Mouse (Mus musculus) monocyte, adult 2 months (primary cell): ENCODE data around the gene Antxrl.

ENCODE experiments used
- DNase-seq, 2 experiments: peaks; one replicate each; pipeline ENCODE4 v3.0.0; 2022; ENCODE audit warnings: low spot score in 2 of 2, low read depth in 1 of 2

Gene Antxrl

DNA sequence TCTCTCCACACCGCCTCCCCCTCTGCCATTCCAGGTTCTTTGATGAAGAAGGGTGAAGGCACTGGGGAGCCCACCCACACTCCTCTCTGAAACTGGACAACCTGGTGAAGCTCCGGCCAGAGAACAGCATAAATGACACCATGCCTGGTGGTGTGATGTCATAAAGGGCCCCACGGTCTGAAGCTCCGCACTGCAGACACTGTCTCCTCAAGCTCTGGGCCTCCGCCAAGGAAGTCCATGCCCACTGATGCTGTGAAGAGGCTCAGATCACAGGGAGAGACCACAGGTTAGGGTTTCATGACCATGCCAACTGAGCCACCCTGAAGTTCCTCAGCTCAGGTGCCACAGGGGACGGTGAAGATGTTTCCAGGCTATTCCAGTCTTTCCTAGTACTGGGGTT is at the start of gene Antxrl:
Gene Antxrl (plus strand): TSS at position 192 of the 400 bp plus-strand sequence.
- DNase-seq: no peak

- no peak for DNase-seq
These were observed 37.4 kb upstream of the Antxrl start, which contains the start of gene Gm30083 for GRCm38 (mm10) chr14:34015063-34015462. Gm30083 (minus strand) TSS chr14:34015182.

GRCm38 (mm10) chr14:34016381-34016780 is 36.1 kb upstream of the Antxrl start, which contains the start of gene Gm5460:
Gm5460 (plus strand) TSS chr14:34016758.
- DNase-seq: no peak

GRCm38 (mm10) chr14:34016938-34017337 is 35.6 kb upstream of the Antxrl start:
- no peak for DNase-seq

- no peak for DNase-seq
These were observed 25.8 kb upstream of the Antxrl start for GRCm38 (mm10) chr14:34026710-34027109.

GRCm38 (mm10) chr14:34033841-34034610 is 18.5 kb upstream of the Antxrl start:
- no peak for DNase-seq

DNA sequence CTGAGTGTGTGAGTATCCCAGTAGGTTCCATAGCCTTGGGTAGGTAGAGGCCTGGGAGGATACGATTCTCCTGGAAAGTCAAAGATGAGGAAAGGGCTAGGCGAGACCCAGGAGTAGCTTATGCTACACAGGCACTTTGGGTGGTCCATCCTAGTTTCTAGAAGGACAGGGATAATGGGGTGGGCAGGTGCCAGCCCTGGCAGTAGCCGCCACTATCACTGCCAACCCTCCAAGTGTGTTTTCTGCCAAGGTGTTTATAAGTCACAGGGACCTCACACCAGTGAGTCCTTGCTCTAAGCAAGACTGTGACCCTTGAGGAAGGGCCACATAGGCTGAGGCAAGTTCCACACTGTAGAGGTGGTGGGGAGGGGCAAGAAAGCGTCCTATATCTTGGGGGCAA is 11.3 kb upstream of the Antxrl start:
- DNase-seq: no peak

- no peak for DNase-seq
These were observed 9.2 kb upstream of the Antxrl start for GRCm38 (mm10) chr14:34043341-34043740.

- no peak for DNase-seq
These were observed 2.3 kb upstream of the Antxrl start for GRCm38 (mm10) chr14:34050101-34050779.

GRCm38 (mm10) chr14:34071665-34072064 is 19.2 kb downstream of the Antxrl start:
- DNase-seq: no peak

DNA sequence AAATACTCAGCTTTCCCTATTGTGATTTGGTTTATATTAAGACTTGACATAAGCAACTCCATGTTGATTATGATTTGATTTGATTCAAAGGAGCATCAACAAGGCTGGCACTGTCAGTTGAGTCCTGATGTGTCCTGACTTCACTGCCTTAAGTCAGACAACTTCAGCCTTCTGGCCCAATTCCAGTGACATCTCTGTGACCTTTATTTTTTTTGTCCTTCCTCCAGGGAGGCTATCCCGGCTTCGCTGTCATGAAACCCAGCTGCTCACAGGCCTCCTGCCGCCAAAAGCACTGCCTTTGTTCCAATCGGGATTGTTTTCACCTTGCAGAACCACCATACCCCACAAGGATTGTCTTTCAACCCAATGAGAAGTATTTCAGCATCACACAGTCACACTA is 22.8 kb downstream of the Antxrl start:
- no peak for DNase-seq

- no peak for DNase-seq
These were observed 24.7 kb downstream of the Antxrl start for GRCm38 (mm10) chr14:34077222-34077621.

DNA sequence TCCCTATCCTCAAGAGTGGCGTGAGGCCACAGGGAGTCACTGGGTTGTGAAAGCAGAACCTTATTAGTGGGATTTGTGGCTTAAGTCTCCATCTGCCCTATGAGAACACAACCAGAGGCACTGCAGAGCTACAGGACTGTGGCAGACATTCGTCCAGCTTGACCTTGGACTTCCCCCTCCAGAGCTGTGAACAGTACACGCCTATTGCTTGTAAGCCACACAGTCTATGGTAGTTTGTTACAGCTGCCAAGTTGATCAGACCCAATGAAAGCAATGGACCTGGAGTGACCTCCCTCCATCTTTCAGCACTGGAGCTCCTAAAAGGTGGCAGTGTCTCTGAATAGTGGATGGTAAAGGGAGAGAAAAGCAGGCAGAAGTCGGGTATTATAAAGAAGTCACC is 25.8 kb downstream of the Antxrl start:
- DNase-seq: no peak

DNA sequence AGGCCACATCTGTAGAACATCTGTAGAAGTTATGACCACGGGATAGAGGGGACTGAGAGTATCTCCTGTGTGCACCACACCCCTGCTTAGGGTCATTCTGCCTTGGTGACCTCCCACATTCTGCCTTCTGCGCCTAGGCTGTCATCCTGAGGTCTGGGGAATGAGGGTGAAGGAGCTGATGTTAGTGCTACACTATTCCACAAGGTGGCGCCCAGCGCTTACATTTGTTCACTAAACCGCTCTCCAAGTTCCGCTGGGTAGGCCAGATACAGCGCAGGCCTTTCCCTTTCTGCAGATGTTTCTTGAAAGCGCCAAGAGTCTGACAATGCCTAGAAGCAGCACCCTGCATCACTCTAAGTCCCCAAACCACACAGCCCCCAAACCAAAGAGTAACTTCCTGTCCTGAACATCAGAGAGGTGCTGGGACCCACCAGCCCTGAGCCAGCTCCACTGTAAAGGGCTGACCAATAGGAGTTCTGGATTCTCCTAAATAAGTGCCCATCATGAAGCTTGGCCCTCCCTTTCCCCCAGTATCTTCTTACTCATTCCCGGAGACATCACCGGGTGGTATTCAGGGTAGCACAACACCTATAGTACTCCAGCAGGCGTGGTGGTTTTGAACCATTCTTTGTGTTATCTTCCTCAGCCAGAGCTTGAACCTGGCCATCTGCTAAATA is 28.0 kb downstream of the Antxrl start:
- DNase-seq: peak in 1 of 2 experiments; percentile 14

DNA sequence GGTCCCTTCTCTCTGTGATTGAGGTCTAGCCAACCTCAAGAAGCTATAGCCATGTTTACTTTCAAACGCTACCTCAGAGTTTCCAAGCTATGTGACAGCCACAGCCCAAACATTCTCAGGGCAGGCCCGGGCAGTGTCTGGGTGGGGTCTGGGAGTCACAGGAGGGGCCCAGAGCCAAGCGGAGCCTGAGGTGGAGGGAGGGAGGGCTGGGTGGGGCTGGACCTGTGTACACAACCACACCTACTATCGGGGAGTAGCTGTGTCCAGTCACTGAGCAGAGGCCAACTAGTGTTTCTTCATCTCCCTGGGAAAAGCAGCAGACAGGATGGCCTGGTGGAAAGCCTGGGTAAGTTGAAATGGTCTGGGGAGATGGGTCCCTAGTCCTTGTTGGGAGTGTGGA is 33.2 kb downstream of the Antxrl start, which contains the start of gene Anxa8:
Gene Anxa8 (plus strand): TSS at position 251 of the 400 bp plus-strand sequence.
- DNase-seq: no peak

GRCm38 (mm10) chr14:34086806-34087205 is 34.3 kb downstream of the Antxrl start:
- no peak for DNase-seq

DNA sequence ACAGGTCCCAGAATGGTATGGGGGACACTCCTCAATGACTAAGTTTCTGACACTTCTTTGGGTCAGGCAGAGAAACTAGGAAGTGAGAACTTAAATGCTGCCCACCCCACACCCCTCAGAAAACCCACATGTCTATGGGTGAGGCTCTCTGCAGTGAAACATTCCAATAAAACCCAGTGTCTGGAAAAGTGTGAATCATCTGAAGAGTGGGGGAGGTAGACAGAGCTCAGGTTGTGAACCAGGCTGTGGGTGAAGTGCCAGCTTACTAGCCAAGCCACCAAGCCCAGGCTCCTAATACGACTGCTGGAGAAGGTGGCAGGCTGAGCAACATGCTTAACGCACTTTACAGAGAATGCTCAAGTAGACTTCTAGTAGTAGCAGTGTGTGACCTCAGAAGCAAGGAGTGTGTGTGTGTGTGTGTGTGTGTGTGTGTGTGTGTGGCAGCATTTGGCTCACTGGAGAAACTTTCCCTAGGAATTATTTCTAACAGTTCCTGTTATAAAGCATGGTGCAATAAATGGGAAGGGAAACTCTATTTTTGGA is 35.4 kb downstream of the Antxrl start:
- DNase-seq: no peak

GRCm38 (mm10) chr14:34089796-34090195 is 37.3 kb downstream of the Antxrl start:
- DNase-seq: no peak

DNA sequence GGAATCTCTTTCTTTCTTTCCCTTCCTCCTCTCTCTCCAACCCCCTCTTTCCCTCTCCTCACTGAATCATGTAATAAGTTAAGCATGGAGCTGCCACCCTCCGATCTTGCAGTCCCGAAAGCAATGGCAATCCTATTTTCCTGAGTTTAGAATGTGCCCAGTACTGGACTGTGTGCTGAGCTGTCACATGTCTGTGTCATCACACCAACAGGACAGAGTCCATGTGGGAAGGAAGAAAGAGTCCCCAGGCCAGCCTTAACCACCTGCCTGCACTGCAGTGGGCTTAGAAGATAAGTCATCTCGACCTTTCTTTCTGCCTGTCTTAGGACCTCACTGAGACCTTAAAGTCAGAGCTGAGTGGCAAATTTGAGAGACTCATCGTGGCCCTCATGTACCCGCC is 39.0 kb downstream of the Antxrl start:
- DNase-seq: no peak

- no peak for DNase-seq
These were observed 40.3 kb downstream of the Antxrl start for GRCm38 (mm10) chr14:34092856-34093255.

GRCm38 (mm10) chr14:34096161-34096560 is 43.7 kb downstream of the Antxrl start:
- DNase-seq: no peak
